Mouse (Mus musculus): ENCODE results near the gene Caprin2.

The Caprin2 gene

GRCm38 (mm10) chr6:148838460-148838859 is 57.6 kb downstream of the Caprin2 start:
- no peak for DNase-seq

DNA sequence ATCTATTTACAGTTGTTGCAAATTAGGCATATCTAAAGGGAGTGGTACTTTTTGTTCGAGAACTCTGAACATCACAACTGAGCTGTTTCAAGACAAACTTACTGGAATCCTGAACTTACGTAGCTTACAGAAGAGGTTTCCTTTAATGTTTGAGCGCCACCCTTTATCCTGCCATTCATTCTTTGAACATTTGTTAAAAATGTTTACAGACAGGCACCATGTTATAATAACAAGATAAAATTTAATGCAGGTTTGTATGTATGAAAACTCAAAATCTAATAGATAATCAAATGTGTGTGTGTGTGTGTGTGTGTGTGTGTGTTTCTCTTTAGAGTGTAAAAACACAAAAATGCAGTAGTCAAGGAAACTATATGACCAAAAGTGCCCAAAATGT is 64.3 kb downstream of the Caprin2 start:
- peak in 1 of 2 experiments; percentile 7 for DNase-seq

GRCm38 (mm10) chr6:148830748-148831727 is 65.0 kb downstream of the Caprin2 start, which contains the start of gene Ipo8:
TSS of gene Ipo8 (minus strand) at chr6:148831467.
- peak; percentile 93 to 96 for DNase-seq

DNA sequence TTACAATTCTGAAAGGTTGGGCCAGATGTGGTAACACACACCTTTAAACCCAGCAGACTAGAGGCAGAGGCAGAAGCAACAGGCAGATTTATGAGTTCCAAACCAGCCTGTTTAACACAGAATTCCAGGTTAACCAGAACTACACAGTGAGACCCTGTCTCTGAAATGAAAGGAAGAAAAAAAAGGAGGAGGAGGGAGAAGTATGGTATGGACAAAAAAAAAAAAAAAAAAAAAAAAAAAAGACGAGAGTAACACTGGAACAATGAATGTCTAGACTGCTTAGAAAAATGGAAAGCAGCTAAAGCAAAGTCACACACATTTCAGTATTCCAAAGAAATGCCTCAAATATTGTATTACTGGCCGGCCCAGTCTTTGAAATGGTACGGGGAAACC is 65.7 kb downstream of the Caprin2 start:
- no peak for DNase-seq

DNA sequence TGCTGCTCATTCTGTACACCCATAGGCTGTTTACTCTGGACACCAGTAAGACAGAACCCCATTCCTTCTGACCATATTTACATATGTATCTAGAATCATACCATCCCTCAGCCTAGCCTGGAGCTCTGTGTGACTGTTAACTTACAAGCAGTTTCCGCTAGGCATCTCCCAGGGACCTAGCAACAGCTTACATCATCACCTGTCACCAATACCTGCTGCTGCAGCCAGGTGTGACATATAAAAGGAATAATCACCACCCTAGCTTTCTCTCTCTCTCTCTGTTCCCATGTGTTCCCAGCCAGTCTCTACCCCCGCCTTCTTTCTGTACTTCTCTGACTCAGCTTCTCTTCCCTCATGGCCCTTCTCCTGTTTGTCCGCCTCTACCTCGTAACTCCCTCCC is 69.9 kb downstream of the Caprin2 start:
- no peak for DNase-seq

GRCm38 (mm10) chr6:148818624-148819343 is 77.3 kb downstream of the Caprin2 start:
- DNase-seq, result no peak

- no peak for DNase-seq
Observed at GRCm38 (mm10) chr6:148816751-148817150, 79.3 kb downstream of the Caprin2 start.

DNA sequence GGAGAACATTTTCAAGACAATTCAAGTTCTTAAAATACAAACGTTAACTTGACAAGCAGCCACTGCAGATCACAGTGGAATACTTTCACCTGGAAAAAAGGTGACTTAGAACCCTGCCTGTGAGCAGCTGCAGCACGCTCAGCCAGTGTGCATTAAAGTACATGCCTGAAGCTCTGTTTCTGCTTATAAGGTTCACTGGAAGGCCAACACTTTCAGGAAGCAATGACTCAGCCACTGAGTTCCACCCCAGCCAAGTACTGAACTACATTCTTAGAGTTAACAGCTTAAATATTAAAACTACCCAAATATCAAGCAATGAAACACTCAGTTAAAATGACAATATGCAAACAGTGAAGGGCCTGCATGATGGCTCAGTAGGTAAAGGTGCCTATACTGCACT is 84.9 kb downstream of the Caprin2 start:
- no peak for DNase-seq

DNA sequence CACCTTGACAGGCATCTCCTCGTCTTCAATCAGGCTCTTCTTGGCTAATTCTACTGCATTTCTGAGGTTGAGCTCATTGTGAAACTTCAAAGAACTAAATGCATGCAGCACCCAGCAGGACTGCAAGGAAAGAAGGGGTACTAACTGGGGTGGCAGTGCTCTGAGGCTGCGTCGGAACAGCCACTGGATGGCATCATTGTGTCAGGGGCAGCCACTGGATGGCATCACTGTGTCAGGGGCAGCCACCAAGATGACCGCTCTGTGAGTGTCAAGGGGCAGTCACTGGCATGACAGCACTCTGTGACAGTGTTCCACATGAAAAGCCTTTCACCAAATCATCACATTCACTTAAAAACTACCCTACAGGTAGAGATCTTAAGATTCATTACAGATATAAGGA is 96.3 kb downstream of the Caprin2 start:
- peak in 1 of 2 experiments; percentile 4 for DNase-seq

DNA sequence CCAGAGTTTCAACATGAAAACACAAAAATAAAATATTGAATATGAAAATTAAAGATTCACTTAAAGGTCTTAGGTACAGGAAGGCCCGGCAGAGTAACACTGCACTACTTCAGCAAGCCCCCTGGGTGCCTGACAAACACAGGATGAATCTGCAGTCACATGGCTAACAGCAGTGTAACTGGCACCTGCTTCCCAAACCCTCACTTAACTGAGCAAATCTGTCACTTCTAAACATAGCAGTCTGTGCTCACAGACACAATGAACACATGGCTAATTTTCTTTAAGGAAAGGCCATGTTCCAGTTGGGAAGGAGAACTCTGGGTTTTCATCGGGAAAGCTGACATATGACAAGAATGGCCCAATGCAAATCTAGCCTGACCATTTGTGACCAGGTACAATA is 100.9 kb downstream of the Caprin2 start:
- no peak for DNase-seq
